Mouse (Mus musculus): ENCODE results near the gene Arpc1b.
"Not testable (repeated sequence)": the region's sequence is repeated elsewhere in the genome, so short reads cannot be mapped to it uniquely, and the experiment has no call there.

Gene Arpc1b

GRCm38 (mm10) chr5:145112566-145112965 lies 1.4 kb upstream of the Arpc1b start:
- intact Hi-C loops (cut with DNase I), result no loop called here

DNA sequence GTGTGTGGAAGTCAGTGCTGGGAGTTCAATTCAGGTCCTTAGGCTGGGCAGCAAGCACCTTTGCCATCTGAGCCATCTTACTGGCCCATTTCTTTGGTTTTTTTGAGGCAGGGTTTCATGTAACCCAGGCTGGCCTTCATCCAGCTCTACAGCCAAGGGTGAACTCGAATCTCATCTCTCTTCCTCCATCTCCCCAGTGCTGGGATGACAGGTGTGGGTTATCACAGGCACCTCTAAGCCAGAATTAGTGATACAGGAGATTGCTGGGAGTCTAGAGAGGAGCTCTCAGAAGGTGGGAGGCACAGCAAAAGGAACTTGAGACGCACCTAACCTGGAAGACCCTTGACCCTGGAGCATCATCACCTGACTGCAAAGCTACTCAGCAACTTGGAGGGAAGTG lies 599 bp upstream of the Arpc1b start:
- intact Hi-C loops (cut with DNase I), result no loop called here

- intact Hi-C loops (cut with DNase I), result no loop called here
These were observed 825 bp downstream of the Arpc1b start for GRCm38 (mm10) chr5:145114606-145115473.

GRCm38 (mm10) chr5:145115736-145116135 lies 1.7 kb downstream of the Arpc1b start:
- intact Hi-C loops (cut with DNase I), result loop anchor here (2.0 kb wide), 1 partner anchor 33 kb away; the partner anchor contains the start of gene Arpc1a

DNA sequence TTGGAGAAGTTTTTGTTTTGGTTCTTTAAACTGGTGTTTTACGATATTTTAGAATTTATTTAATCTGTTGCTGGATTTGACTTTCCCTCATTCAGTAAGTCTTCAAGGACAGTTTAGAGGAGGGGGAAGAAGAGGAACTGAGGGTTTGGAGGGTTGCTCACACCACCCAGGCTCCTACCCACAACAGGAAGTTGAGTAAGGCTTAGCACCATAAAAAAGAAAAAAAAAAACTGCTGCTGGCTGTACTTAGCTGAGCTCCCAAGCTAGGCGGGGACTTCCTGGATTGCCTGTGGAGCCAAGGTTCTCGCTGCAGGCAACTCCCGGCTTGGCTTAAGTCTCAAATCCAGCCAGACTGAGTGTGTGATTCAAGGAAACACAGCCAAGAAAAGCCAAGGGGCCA lies 2.3 kb downstream of the Arpc1b start:
- intact Hi-C loops (cut with DNase I), result loop anchor here (2.0 kb wide), 1 partner anchor 34 kb away; the partner anchor contains the start of gene Arpc1a

- intact Hi-C loops (cut with DNase I), result loop anchor here (2.0 kb wide), 1 partner anchor 34 kb away; the partner anchor contains the start of gene Arpc1a
These were observed 2.9 kb downstream of the Arpc1b start for GRCm38 (mm10) chr5:145116916-145117315.

DNA sequence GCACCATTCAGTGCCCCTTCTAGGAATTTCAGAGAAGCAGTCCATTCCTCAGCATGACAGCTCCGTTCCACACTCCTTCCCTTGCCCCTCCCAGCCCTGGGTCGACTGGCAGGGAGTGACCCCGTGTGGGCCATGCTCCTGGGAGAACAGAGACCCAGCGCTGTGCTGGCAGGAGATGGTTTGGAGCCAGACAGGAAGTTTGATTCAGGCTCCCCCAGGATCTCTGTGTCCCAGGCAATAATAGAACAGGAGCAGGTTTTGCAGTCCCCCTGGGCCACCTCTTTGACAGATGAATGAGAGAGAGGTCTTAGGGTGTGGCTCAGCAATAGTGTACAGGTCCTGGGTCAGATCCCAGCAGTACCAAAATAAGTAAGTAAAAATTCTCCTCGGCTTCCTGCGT lies 4.0 kb downstream of the Arpc1b start:
- intact Hi-C loops (cut with DNase I), result no loop called here

DNA sequence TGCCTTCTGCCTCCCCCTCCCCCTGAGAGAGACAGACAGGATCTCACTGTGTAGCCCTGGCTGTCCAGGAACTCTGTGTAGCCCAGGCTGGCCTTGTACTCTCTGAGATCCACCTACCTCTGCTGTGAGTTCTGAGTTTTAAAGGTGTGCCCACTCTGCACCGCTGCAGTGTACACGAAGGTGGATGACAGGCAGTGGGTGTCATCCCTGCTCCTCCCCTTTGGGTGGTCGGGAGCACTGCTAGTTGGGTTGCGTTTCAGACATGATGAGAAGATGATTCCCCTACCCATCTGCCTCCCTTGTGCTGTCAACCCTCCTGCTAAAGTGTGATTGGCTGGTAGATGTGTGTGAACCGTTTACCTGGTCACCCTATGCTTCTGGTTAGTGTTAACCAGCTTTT lies 4.4 kb downstream of the Arpc1b start:
- intact Hi-C loops (cut with DNase I), result no loop called here

GRCm38 (mm10) chr5:145119385-145119784 lies 5.4 kb downstream of the Arpc1b start:
- intact Hi-C loops (cut with DNase I), result no loop called here

DNA sequence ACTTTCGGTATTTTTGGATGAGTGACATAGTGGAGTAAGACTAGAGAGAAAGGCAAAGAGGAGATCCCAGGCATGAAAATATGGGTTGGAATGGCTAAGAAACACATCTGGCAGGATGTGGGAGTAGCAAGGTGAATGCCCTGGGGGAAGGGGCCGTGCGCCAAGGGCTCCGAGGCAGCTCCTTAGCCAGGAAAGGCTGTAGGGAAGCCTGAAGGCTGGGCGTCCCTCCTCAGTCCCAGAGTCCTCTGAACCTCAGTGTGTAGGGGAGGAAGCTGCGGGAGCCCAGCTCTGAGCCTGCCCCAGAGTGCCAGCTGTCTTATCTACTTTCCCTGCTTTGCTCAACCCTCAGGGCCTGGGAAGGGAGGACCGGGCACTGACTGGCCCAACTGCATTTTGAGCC lies 6.9 kb downstream of the Arpc1b start:
- intact Hi-C loops (cut with DNase I), result no loop called here

- intact Hi-C loops (cut with DNase I), result no loop called here
These were observed 9.4 kb downstream of the Arpc1b start for GRCm38 (mm10) chr5:145123396-145123795.

DNA sequence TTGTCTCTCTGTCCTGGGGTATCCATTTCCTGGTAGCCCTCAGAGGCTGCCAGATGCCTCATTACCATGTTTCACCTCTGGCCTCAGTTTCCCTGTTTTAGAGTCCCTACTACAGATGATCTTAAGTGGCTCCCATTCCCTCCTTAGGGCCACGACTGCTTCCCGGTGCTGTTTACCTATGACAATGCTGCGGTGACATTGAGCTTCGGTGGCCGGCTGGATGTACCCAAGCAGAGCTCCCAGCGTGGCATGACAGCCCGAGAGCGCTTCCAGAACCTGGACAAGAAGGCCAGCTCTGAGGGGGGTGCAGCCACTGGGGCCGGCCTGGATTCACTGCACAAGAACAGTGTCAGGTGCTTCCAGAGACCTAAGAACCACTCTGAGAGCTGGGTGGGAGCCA lies 12.6 kb downstream of the Arpc1b start:
- intact Hi-C loops (cut with DNase I), result no loop called here

- intact Hi-C loops (cut with DNase I), result no loop called here
These were observed 15.1 kb downstream of the Arpc1b start for GRCm38 (mm10) chr5:145129124-145129523.

GRCm38 (mm10) chr5:145129773-145130172 lies 15.8 kb downstream of the Arpc1b start:
- intact Hi-C loops (cut with DNase I), result not testable (repeated sequence)

- intact Hi-C loops (cut with DNase I), result no loop called here
These were observed 16.2 kb downstream of the Arpc1b start for GRCm38 (mm10) chr5:145130191-145130590.

DNA sequence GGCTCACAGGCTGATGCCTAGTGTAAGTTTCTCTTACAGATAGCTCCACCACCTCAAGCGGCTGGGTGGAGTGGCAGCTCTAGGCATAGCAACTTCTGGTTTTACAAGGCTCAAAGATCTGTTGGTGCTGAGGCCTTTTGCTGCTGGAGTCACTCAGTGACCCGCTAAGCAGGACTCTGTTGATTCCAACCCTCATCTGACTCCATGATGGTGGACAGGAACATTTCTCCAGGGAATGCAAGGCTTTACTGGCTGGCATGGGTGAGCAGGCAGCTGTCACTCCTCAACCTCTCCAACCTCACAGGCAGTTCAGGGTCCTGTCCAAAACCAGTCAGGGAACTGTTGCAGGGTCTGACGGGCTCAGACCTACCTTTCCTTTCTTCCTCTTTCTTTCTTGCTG lies 17.0 kb downstream of the Arpc1b start:
- intact Hi-C loops (cut with DNase I), result no loop called here

DNA sequence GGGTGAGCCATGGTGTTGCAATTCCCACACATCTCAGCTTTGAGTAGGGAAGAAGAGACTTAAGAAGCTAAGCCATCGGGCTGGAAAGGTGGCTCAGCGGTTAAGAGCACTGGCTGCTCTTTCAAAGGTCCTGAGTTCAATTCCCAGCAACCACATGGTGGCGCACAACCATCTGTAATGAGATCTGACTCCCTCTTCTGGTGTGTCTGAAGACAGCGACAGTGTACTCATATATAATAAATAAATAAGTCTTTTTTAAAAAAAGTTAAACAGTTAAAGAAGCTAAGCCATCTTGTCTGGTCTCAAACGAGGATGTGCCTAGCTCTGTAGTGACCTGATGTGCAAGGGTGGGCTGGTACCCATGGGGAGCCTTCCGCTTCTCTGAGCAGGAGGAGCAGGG lies 19.3 kb downstream of the Arpc1b start:
- intact Hi-C loops (cut with DNase I), result not testable (repeated sequence)

- intact Hi-C loops (cut with DNase I), result no loop called here
These were observed 24.8 kb downstream of the Arpc1b start for GRCm38 (mm10) chr5:145138836-145139235.

GRCm38 (mm10) chr5:145139571-145140519 lies 25.8 kb downstream of the Arpc1b start, which contains the start of the genes Pdap1 and Bud31:
Gene Pdap1 (minus strand): TSS chr5:145140238.
Gene Bud31 (plus strand): TSS chr5:145140362.
- intact Hi-C loops (cut with DNase I), result no loop called here

DNA sequence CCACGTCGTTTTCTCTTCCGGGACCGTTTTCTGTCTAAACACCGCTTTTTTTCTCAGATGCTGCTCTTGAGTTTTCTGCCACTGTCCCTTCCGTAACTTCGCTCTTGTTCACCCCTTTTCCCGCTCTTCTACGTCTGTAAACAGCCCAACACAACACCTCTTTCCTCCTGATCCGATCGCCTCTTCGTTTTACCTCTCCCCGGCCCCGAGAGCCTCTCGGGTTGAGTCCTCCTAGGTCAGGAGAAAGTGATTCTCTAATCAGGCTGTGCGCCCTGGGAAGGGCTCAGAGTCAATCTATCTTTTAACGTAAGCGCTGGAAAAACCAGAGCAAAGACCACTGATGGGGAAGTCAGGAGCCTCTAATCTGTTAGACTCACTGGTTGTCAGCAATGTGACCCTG lies 26.6 kb downstream of the Arpc1b start:
- intact Hi-C loops (cut with DNase I), result no loop called here

GRCm38 (mm10) chr5:145147748-145148147 lies 33.7 kb downstream of the Arpc1b start:
- intact Hi-C loops (cut with DNase I), result no loop called here

- intact Hi-C loops (cut with DNase I), result no loop called here
These were observed 35.3 kb downstream of the Arpc1b start for GRCm38 (mm10) chr5:145149294-145149693.

All from adrenal gland (tissue).